Mouse (Mus musculus): ENCODE data around the gene Kcna5. TPM values are rescaled to one million over a fixed set of nuclear protein-coding genes. Genes with fewer than 3 reads are reported as not detected.

Gene Kcna5
- polyA plus RNA-seq (2014; fragmentation: Nextera tagmentation; extraction: Ambion mirVana) = 2.9 and 3.3 TPM in 2 replicates

DNA sequence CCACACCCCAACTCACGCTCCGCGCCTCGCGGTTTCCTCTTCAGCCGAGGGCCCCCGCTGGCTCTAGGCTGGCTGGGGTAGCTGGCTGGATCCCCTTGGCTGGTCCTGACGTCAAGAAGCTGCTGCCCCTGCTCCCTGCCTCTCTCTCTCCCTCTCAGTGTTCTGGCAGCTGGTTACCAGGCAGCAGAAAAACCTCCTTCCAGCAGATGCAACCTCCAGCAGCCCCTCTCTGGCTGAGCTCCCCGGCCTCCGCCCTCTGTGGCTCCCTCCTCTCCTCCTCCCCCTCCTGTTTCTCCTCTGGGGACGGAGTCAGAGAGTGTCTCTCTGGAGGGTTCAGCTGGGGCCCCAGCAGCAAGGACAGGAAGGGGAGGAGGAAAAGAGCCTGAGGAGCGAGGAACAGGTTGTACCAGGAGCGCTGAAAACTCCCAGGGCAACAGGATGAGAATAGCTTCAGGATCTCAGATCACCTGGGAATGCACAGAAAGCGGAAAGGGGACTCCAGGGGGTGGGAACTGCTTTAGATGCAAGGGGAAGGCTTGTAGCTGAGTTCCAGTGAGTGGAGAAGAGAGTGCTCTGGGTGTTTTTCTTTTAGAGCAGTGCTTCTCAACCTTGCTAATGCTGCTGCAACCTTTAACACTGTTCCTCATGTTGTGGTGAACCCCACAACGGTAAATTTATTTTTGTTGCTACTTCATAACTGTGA, at the start of gene Kcna5:
TSS of gene Kcna5 (minus strand) at position 205 of the 703 bp plus-strand sequence.
- H3K4me2 ChIP-seq (replicated peaks) = peak within 1 kb of the TSS; percentile 47
- H3K4me3 ChIP-seq (replicated peaks; ENCODE audit: low read length) = peak within 1 kb of the TSS; percentile 8
- H3K27me3 ChIP-seq (ENCODE audit: control insufficient read depth, insufficient read depth, low read length) = peaks cover 15% of the 10 kb centered on the region
- H3K4me1 ChIP-seq (replicated peaks; ENCODE audit: control insufficient read depth, insufficient read depth, low read length) = peaks cover 15% of the 10 kb centered on the region
- DNase-seq (ENCODE audit: low spot score) (peak; percentile 41), ATAC-seq (ENCODE audit: low FRiP score) (peak; percentile 71)
- H3K27ac ChIP-seq = peak within 1 kb of the TSS; percentile 4; the same call in 1 of the 2 replicates
- H3K36me3 ChIP-seq (replicated peaks; ENCODE audit: control insufficient read depth, insufficient read depth) = no peaks in the 10 kb centered on the region
- no peaks in the 10 kb centered on the region for H3K9me3 ChIP-seq (ENCODE audit: control insufficient read depth, low read length)
- WGBS = 2% methylated on average over 15 of the region's 15 CpGs
- peak within 1 kb of the TSS; percentile 29 for H3K9ac ChIP-seq

DNA sequence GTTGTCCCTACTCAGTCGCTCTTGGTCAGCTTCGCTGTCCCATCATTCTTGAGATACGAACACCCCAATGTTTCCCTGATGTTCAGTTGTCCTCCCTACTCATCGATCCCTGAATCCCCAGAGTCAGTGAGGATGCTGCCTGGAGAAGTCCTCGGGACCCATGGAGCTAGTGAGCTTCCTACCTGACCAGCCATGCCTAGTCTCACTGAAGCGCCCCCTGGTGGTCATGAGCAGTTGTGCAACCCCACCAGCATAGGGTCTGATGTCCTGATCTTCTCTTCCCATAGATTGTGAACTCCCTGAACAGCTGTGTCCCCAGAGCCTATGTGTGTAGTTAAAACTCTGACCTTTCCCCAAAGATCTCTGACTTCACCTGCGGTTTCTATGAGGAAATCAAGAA, 47.9 kb upstream of the Kcna5 start:
- DNase-seq (ENCODE audit: low spot score) = no peak
- WGBS = 68% methylated on average over 7 of the region's 7 CpGs
- H3K9ac ChIP-seq = no peak overlapping the region

DNA sequence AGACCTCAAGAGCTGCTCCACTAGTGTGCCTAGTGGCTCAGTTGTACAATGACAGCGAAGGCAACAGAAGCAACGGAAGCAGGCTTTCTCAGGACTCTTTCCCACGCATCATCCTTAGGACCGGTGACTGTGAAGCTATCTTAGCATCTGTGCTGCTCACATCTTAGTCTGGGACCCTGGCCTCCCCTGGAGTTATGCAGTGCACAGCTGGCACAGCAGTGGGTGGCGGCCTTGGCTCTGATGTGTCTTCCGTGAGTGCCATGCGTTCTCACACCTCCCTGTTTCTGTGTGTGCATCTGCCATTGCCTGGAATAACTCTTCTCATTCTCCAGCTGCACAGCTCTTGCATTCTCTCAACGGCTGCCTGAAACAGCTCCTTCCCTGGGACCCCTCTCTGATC, 46.4 kb upstream of the Kcna5 start:
- DNase-seq (ENCODE audit: low spot score) = no peak
- no peaks in the 10 kb centered on the region for H3K36me3 ChIP-seq (replicated peaks; ENCODE audit: control insufficient read depth, insufficient read depth)
- ATAC-seq (ENCODE audit: low FRiP score) = no peak
- no peaks in the 10 kb centered on the region for H3K4me1 ChIP-seq (replicated peaks; ENCODE audit: control insufficient read depth, insufficient read depth, low read length)
- no peaks in the 10 kb centered on the region for H3K9me3 ChIP-seq (ENCODE audit: control insufficient read depth, low read length)
- no peak overlapping the region for H3K4me3 ChIP-seq (replicated peaks; ENCODE audit: low read length)
- H3K27ac ChIP-seq = no peak overlapping the region
- H3K4me2 ChIP-seq (replicated peaks) = no peak overlapping the region
- WGBS = 71% methylated on average over 8 of the region's 8 CpGs
- H3K9ac ChIP-seq = no peak overlapping the region
- H3K27me3 ChIP-seq (ENCODE audit: control insufficient read depth, insufficient read depth, low read length) = no peaks in the 10 kb centered on the region

More for the DNA sequence above, 47.9 kb upstream of the Kcna5 start:
- no peaks in the 10 kb centered on the region for H3K36me3 ChIP-seq (replicated peaks; ENCODE audit: control insufficient read depth, insufficient read depth)
- no peaks in the 10 kb centered on the region for H3K27me3 ChIP-seq (ENCODE audit: control insufficient read depth, insufficient read depth, low read length)
- no peaks in the 10 kb centered on the region for H3K9me3 ChIP-seq (ENCODE audit: control insufficient read depth, low read length)
- H3K27ac ChIP-seq = no peak overlapping the region
- H3K4me2 ChIP-seq (replicated peaks) = no peak overlapping the region
- no peak overlapping the region for H3K4me3 ChIP-seq (replicated peaks; ENCODE audit: low read length)
- H3K4me1 ChIP-seq (replicated peaks; ENCODE audit: control insufficient read depth, insufficient read depth, low read length) = no peaks in the 10 kb centered on the region
- no peak for ATAC-seq (ENCODE audit: low FRiP score)

DNA sequence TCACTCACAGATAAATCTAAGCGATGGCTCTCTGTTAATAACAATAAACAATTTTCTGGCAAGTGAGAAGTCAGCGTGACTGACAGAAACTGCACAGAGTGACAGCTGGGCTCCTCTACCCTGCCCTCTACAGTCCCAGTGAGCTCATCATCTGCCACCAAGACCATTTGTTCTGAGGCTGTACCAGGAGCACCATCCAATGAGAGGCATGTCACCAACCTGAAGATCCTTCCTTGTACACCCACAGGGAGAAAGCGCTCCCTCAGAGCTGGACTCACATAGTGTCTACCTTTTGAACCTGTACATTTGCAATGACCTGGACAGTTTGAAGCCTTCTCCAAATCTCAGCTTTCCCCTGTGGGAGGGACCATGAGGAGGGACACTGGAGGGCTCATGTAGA, 45.4 kb upstream of the Kcna5 start:
- H3K27me3 ChIP-seq (ENCODE audit: control insufficient read depth, insufficient read depth, low read length) = no peaks in the 10 kb centered on the region
- H3K4me1 ChIP-seq (replicated peaks; ENCODE audit: control insufficient read depth, insufficient read depth, low read length) = no peaks in the 10 kb centered on the region
- no peak overlapping the region for H3K4me3 ChIP-seq (replicated peaks; ENCODE audit: low read length)
- DNase-seq (ENCODE audit: low spot score) (no peak), ATAC-seq (ENCODE audit: low FRiP score) (no peak)
- H3K9ac ChIP-seq = no peak overlapping the region
- no peaks in the 10 kb centered on the region for H3K36me3 ChIP-seq (replicated peaks; ENCODE audit: control insufficient read depth, insufficient read depth)
- 84% methylated on average over 3 of the region's 3 CpGs for WGBS
- H3K27ac ChIP-seq = no peak overlapping the region
- H3K4me2 ChIP-seq (replicated peaks) = no peak overlapping the region
- no peaks in the 10 kb centered on the region for H3K9me3 ChIP-seq (ENCODE audit: control insufficient read depth, low read length)

DNA sequence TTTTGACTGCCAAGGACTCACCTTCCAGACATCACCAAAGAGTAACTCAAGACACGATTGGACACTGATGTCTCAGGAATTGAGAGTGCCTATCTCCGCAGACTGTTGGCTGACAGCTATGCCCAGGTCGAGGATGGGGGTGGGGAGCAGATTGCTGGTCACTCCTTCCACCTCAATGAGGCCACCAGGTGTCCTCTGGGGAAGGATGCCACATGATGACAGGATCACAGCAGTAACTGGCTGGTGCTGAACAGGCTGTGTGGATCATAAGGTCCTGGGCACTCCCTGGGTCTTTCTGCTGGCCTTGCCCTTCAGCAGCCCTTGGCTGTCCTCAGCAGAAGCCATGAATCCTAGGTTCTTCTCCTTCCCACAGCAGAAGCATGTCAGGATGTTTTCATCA, 42.2 kb upstream of the Kcna5 start:
- no peaks in the 10 kb centered on the region for H3K4me1 ChIP-seq (replicated peaks; ENCODE audit: control insufficient read depth, insufficient read depth, low read length)
- H3K9ac ChIP-seq = no peak overlapping the region
- no peak overlapping the region for H3K4me2 ChIP-seq (replicated peaks)
- WGBS = 86% methylated on average over 3 of the region's 3 CpGs
- H3K27me3 ChIP-seq (ENCODE audit: control insufficient read depth, insufficient read depth, low read length) = no peaks in the 10 kb centered on the region
- H3K36me3 ChIP-seq (replicated peaks; ENCODE audit: control insufficient read depth, insufficient read depth) = no peaks in the 10 kb centered on the region
- DNase-seq (ENCODE audit: low spot score) = no peak
- no peak for ATAC-seq (ENCODE audit: low FRiP score)
- H3K27ac ChIP-seq = no peak overlapping the region
- H3K9me3 ChIP-seq (ENCODE audit: control insufficient read depth, low read length) = no peaks in the 10 kb centered on the region
- no peak overlapping the region for H3K4me3 ChIP-seq (replicated peaks; ENCODE audit: low read length)

DNA sequence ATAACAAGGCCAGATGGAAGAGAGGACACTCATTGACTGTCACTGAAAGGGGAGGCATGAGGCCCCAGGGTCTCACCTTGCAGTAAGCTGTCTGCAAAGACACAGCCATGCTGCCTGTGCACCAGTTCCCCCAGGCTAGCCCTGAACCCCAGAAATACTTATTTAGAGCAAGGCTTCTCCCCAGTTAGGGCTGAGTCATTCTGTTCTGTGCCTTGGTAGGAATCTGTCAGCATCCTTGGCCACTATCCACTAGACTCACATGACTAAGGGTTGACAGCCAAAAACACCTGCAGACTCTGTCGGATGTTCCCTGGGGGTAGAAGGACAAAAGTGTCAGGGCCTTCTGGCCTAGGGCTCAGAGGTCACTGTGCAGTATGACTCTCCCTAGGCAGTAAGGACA, 41.4 kb upstream of the Kcna5 start:
- WGBS = 73% methylated on average over 1 of the region's 1 CpGs
- Histone ChIP-seq H3K9me3 (ENCODE audit: control insufficient read depth, low read length) (no peaks in the 10 kb centered on the region), H3K36me3 (replicated peaks; ENCODE audit: control insufficient read depth, insufficient read depth) (no peaks in the 10 kb centered on the region), H3K27ac (no peak overlapping the region), H3K4me3 (replicated peaks; ENCODE audit: low read length) (no peak overlapping the region), H3K27me3 (ENCODE audit: control insufficient read depth, insufficient read depth, low read length) (no peaks in the 10 kb centered on the region), H3K9ac (no peak overlapping the region), H3K4me2 (replicated peaks) (no peak overlapping the region), H3K4me1 (replicated peaks; ENCODE audit: control insufficient read depth, insufficient read depth, low read length) (no peaks in the 10 kb centered on the region)
- no peak for ATAC-seq (ENCODE audit: low FRiP score)
- DNase-seq (ENCODE audit: low spot score) = no peak

DNA sequence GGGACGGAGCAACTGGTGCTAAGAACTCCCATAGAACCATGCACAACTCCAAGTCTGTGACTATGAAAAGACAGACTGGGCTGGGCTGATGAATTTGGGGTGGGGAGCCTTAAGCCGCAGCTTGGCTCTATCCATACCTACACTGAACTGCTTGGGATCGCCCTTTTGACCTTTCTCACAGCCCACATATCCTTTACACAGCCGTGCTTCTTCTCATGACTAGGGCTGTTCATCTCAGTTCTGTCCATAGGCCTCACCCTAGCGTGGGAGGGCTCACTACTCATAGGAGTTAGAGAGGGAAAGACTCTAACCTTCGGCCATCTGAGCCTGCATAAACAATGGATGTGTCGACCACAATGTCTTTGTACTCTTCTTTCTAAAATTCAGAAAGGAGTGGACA, 39.6 kb upstream of the Kcna5 start:
- Histone ChIP-seq H3K4me1 (replicated peaks; ENCODE audit: control insufficient read depth, insufficient read depth, low read length) (no peaks in the 10 kb centered on the region), H3K27me3 (ENCODE audit: control insufficient read depth, insufficient read depth, low read length) (no peaks in the 10 kb centered on the region), H3K4me2 (replicated peaks) (no peak overlapping the region), H3K36me3 (replicated peaks; ENCODE audit: control insufficient read depth, insufficient read depth) (no peaks in the 10 kb centered on the region), H3K4me3 (replicated peaks; ENCODE audit: low read length) (no peak overlapping the region), H3K27ac (no peak overlapping the region), H3K9me3 (ENCODE audit: control insufficient read depth, low read length) (no peaks in the 10 kb centered on the region), H3K9ac (no peak overlapping the region)
- DNase-seq (ENCODE audit: low spot score) = no peak
- no peak for ATAC-seq (ENCODE audit: low FRiP score)
- 89% methylated on average over 7 of the region's 7 CpGs for WGBS

DNA sequence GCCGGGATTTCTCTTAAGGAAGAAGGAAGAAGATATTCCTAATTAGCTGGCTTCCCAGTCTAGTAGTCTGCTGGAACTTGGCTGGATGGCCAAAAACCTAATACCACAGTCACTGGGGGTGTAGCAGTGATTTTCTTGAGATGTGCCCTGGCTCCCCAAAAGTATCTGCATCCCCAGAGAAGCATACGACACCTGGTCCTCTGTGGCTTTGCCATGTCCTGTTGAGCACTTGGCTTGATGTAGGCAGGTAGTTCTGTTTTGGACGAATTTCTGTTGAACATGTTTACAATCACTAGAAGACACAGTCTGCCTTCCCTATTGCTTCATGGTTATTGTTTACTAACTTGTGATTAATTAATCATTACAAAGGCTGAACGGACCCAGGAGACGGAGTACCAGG, 37.8 kb upstream of the Kcna5 start:
- Histone ChIP-seq H3K9ac (no peak overlapping the region), H3K36me3 (replicated peaks; ENCODE audit: control insufficient read depth, insufficient read depth) (no peaks in the 10 kb centered on the region), H3K27ac (no peak overlapping the region), H3K27me3 (ENCODE audit: control insufficient read depth, insufficient read depth, low read length) (no peaks in the 10 kb centered on the region), H3K4me2 (replicated peaks) (no peak overlapping the region), H3K4me1 (replicated peaks; ENCODE audit: control insufficient read depth, insufficient read depth, low read length) (no peaks in the 10 kb centered on the region), H3K9me3 (ENCODE audit: control insufficient read depth, low read length) (no peaks in the 10 kb centered on the region), H3K4me3 (replicated peaks; ENCODE audit: low read length) (no peak overlapping the region)
- 83% methylated on average over 5 of the region's 5 CpGs for WGBS
- DNase-seq (ENCODE audit: low spot score) (no peak), ATAC-seq (ENCODE audit: low FRiP score) (no peak)

DNA sequence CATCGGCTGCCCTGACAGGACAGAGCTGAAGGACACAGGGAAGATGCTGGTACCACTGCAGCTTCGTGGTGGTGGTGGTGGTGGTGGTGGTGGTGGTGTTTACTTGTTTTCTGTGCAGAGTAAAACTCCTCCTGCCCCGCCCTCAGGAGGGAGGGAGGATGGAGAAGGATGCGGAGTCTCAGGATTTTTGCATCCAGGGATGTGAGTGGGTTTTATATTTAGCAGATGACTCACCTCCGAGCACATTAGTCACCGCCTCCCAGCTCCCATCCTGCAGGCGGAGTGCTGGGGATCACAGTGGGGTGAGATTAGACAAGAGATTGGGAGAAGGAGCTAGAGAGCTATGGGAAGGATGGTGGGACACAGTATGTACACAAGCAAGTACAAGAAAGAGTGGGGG, 34.6 kb upstream of the Kcna5 start:
- 83% methylated on average over 7 of the region's 7 CpGs for WGBS

More for the DNA sequence above, 34.6 kb upstream of the Kcna5 start:
- Histone ChIP-seq H3K36me3 (replicated peaks; ENCODE audit: control insufficient read depth, insufficient read depth) (no peaks in the 10 kb centered on the region), H3K27ac (no peak overlapping the region), H3K4me2 (replicated peaks) (no peak overlapping the region), H3K4me1 (replicated peaks; ENCODE audit: control insufficient read depth, insufficient read depth, low read length) (no peaks in the 10 kb centered on the region), H3K9me3 (ENCODE audit: control insufficient read depth, low read length) (no peaks in the 10 kb centered on the region), H3K4me3 (replicated peaks; ENCODE audit: low read length) (no peak overlapping the region), H3K27me3 (ENCODE audit: control insufficient read depth, insufficient read depth, low read length) (no peaks in the 10 kb centered on the region), H3K9ac (no peak overlapping the region)
- ATAC-seq (ENCODE audit: low FRiP score) (no peak), DNase-seq (ENCODE audit: low spot score) (no peak)
